In the genomic region with DNA sequence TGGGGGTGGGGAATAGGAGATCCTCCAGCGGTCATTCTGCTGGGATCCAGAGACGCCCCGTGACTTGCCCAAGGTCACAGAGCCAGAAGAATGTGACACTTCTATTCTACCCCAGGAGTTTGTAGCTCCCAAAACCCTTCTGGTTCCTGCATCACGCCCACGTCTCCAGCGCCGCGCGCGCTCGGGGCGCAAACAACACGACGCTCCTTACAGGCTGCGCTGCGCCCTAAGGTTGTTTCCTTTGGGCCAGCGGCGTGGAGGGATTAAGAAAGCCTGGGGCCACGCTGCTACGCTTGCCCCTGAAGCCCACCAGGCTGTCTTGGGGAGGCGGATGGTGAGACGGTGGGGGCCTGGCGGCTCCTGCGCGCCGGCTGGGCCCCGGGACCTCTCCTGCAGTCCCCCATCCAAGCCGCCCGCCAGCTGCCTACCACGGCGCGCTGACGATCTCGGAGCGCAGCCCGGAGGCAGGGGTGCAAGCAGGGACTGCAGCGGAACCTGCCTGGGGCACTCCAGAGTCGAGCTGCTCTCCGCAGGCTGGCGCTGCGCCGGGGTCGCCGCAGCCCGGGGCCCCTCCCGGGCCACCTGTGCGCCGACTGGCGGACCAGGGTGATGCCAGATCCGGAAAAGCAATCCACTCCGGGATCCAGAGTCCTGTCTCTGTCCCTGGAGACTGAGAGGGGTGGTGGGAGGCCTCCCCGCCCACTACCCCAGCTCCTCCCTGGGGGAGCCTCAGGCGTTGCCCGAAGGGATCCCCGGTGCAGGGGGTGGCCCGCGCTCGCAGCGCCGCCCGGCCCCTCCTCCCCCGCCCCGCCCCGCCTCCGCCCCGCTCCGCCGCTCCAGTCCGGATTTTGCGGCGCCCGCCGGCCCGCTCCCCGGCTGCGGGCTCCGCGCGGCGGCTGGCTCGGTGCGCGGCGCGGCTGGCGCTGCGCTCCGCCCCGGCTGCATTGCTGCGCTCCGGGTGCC, we compare ENCODE assay signal across 8 mouse cellular contexts. TPM values are rescaled to one million over a fixed set of nuclear protein-coding genes. Genes with fewer than 3 reads are reported as not detected.
DNase-seq lines count a peak whose midpoint lies in the region; ATAC-seq and TF ChIP-seq lines count a peak whose summit lies in the region.

Gene Unc5a, plus strand, starts transcription at position 881 of the 963 bp plus-strand sequence.

- WGBS in heart, adult 2 months: 2% methylated on average over 89 of the region's 91 CpGs
- WGBS in kidney, postnatal 0 days: 1% methylated on average over 61 of the region's 91 CpGs
- WGBS in liver, embryonic 14.5 days (ENCODE audit: insufficient replicate concordance): 2% methylated on average over 83 of the region's 91 CpGs

- DNase-seq in CH12.LX (ENCODE audit: extremely low read depth): no peak
- peak; percentile 66 for DNase-seq in adrenal gland, adult 2 months
- peak; percentile 37 for DNase-seq in embryo, embryonic 11.5 days (ENCODE audit: low read depth, low spot score)
- peak in 1 of 2 experiments; percentile 39 for DNase-seq in heart, adult 2 months
- peak; percentile 29 for DNase-seq in kidney, postnatal 0 days (ENCODE audit: low spot score)
- DNase-seq in liver, embryonic 14.5 days (ENCODE audit: low read depth in 3 of 3, low spot score in 3 of 3): no peak
- DNase-seq in retina, postnatal 7 days (ENCODE audit: low read depth, low spot score): peak; percentile 69
- no peak for DNase-seq in spleen, postnatal 4 days (ENCODE audit: low spot score in 2 of 2)

- dilution Hi-C loops in CH12.LX (cut with MboI; ENCODE audit: extremely low pct_ligation_motif_present, extremely low pct_unique_long_range_greater_than_20kb, low sequenced_read_pairs): no loop called here

- H3K27ac ChIP-seq in CH12.LX (ENCODE audit: insufficient read depth, low read depth): no peak within 1 kb of the TSS
- H3K27ac ChIP-seq in heart, adult 2 months: no peak within 1 kb of the TSS
- H3K27ac ChIP-seq in kidney, postnatal 0 days: no peak within 1 kb of the TSS
- H3K27ac ChIP-seq in liver, embryonic 14.5 days: no peak within 1 kb of the TSS

- no peaks in the 10 kb centered on the region for H3K9me3 ChIP-seq in CH12.LX (replicated peaks; ENCODE audit: low read length)
- no peaks in the 10 kb centered on the region for H3K9me3 ChIP-seq in kidney, postnatal 0 days (replicated peaks; ENCODE audit: low read length)
- H3K9me3 ChIP-seq in liver, embryonic 14.5 days (ENCODE audit: control insufficient read depth, low read length): no peaks in the 10 kb centered on the region

- peak; percentile 37; the same call in 1 of the 2 replicates for ATAC-seq in kidney, postnatal 0 days (replicated peaks; ENCODE audit: low FRiP score, low read depth)
- no peak for ATAC-seq in liver, embryonic 14.5 days (ENCODE audit: insufficient read depth)

- intact Hi-C loops in heart, adult 2 months (cut with DNase I): no loop called here

- in situ Hi-C loops in CH12.LX (cut with MboI; ENCODE audit: low pct_ligation_motif_present, low pct_unique_long_range_greater_than_20kb, low sequenced_read_pairs): no loop called here

- H3K36me3 ChIP-seq in CH12.LX (replicated peaks in 1 of 2; ENCODE audit: control insufficient read depth in 1 of 2, insufficient read depth in 1 of 2, low read length in 1 of 2): no peaks in the 10 kb centered on the region
- H3K36me3 ChIP-seq in heart, adult 2 months (ENCODE audit: control insufficient read depth, insufficient read depth, low read length): no peaks in the 10 kb centered on the region
- no peaks in the 10 kb centered on the region for H3K36me3 ChIP-seq in kidney, postnatal 0 days (ENCODE audit: insufficient read depth, low read length)
- no peaks in the 10 kb centered on the region for H3K36me3 ChIP-seq in liver, embryonic 14.5 days (replicated peaks; ENCODE audit: control insufficient read depth, insufficient read depth, low read depth)

- no peak for TF ChIP-seq RAD21 in CH12.LX (IDR thresholded peaks at IDR 0.05; ENCODE audit: low read depth, low read length)

- H3K4me2 ChIP-seq in CH12.LX (ENCODE audit: insufficient read depth, low read depth, poor library complexity, severe bottlenecking): 0 out of 2 replicates have a peak within 1 kb of the TSS, but pooled peaks have one; percentile 46
- peak within 1 kb of the TSS; percentile 96 for H3K4me2 ChIP-seq in kidney, postnatal 0 days (ENCODE audit: low read length)
- H3K4me2 ChIP-seq in liver, embryonic 14.5 days (ENCODE audit: low read depth): peak within 1 kb of the TSS; percentile 21

- no peaks in the 10 kb centered on the region for H3K4me1 ChIP-seq in CH12.LX (ENCODE audit: control insufficient read depth in 1 of 2, insufficient read depth in 2 of 2)
- H3K4me1 ChIP-seq in heart, adult 2 months (ENCODE audit: control insufficient read depth, insufficient read depth, low read length): peaks cover 1% of the 10 kb centered on the region; the same call in 1 of the 2 replicates
- H3K4me1 ChIP-seq in kidney, postnatal 0 days (replicated peaks; ENCODE audit: insufficient read depth, low read length): 0 out of 2 replicates have a peak, but pooled peaks cover 4% of the 10 kb centered on the region
- H3K4me1 ChIP-seq in liver, embryonic 14.5 days (replicated peaks; ENCODE audit: control insufficient read depth in 2 of 2, insufficient read depth in 2 of 2, low read length in 1 of 2): no peaks in the 10 kb centered on the region

- TF ChIP-seq CTCF in CH12.LX (conservative IDR thresholded peaks at IDR 0.05 in 1 of 2, IDR thresholded peaks at IDR 0.05 in 1 of 2; ENCODE audit: low read depth in 2 of 2, low read length in 2 of 2): no peak
- no peak for TF ChIP-seq CTCF in heart, adult 2 months (IDR thresholded peaks at IDR 0.05)
- no peak for TF ChIP-seq CTCF in kidney, postnatal 0 days (IDR thresholded peaks at IDR 0.05; ENCODE audit: low read depth)
- TF ChIP-seq CTCF in liver, embryonic 14.5 days (IDR thresholded peaks at IDR 0.05; ENCODE audit: low read depth): no peak

- no peak for TF ChIP-seq EP300 in CH12.LX (IDR thresholded peaks at IDR 0.05; ENCODE audit: low read length)
- no peak for TF ChIP-seq EP300 in heart, adult 2 months (IDR thresholded peaks at IDR 0.05; ENCODE audit: insufficient read depth, low read depth, low read length)
- no peak for TF ChIP-seq EP300 in liver, embryonic 14.5 days (IDR thresholded peaks at IDR 0.05; ENCODE audit: low read depth)

- no peaks in the 10 kb centered on the region for H3K79me2 ChIP-seq in CH12.LX (replicated peaks; ENCODE audit: control insufficient read depth, extremely low read depth, insufficient read depth, poor library complexity, severe bottlenecking)
- no peaks in the 10 kb centered on the region for H3K79me2 ChIP-seq in heart, adult 2 months (replicated peaks; ENCODE audit: control insufficient read depth, insufficient read depth, low read length)

- peaks cover 74% of the 10 kb centered on the region for H3K27me3 ChIP-seq in CH12.LX (replicated peaks)
- H3K27me3 ChIP-seq in heart, adult 2 months (ENCODE audit: control insufficient read depth, insufficient read depth, low read length): peaks cover 4% of the 10 kb centered on the region; the same call in 1 of the 2 replicates
- H3K27me3 ChIP-seq in kidney, postnatal 0 days (ENCODE audit: insufficient read depth, low read length): peaks cover 62% of the 10 kb centered on the region
- H3K27me3 ChIP-seq in liver, embryonic 14.5 days (ENCODE audit: control insufficient read depth, insufficient read depth, low read length): peaks cover 47% of the 10 kb centered on the region

- H3K9ac ChIP-seq in CH12.LX (ENCODE audit: insufficient read depth, low read depth): no peak within 1 kb of the TSS
- peak within 1 kb of the TSS; percentile 80 for H3K9ac ChIP-seq in heart, adult 2 months (ENCODE audit: low read depth, low read length)
- H3K9ac ChIP-seq in kidney, postnatal 0 days (ENCODE audit: low read depth, low read length): no peak within 1 kb of the TSS
- H3K9ac ChIP-seq in liver, embryonic 14.5 days (replicated peaks): no peak within 1 kb of the TSS

- no peak within 1 kb of the TSS for H3K4me3 ChIP-seq in CH12.LX (replicated peaks in 1 of 3; ENCODE audit: low read depth in 2 of 3, low read length in 2 of 3, poor library complexity in 1 of 3)
- peak within 1 kb of the TSS; percentile 58 for H3K4me3 ChIP-seq in heart, adult 2 months
- peak within 1 kb of the TSS; percentile 55 for H3K4me3 ChIP-seq in kidney, postnatal 0 days (replicated peaks; ENCODE audit: low read depth, low read length)
- H3K4me3 ChIP-seq in liver, embryonic 14.5 days (ENCODE audit: insufficient read depth in 1 of 2, low read depth in 2 of 2, low read length in 2 of 2): peak within 1 kb of the TSS; percentile 29 to 32

- TF ChIP-seq POLR2A in CH12.LX (IDR thresholded peaks at IDR 0.05; ENCODE audit: low read depth, low read length): no peak
- TF ChIP-seq POLR2A in heart, adult 2 months (IDR thresholded peaks at IDR 0.05; ENCODE audit: insufficient read depth, low read depth, low read length): no peak

TF ChIP-seq in CH12.LX, 34 proteins besides CTCF, POLR2A, EP300 and RAD21:
- no peak for TF ChIP-seq IRF4 (IDR thresholded peaks at IDR 0.05; ENCODE audit: low read depth, low read length)
- TF ChIP-seq HCFC1 (IDR thresholded peaks at IDR 0.05; ENCODE audit: low read depth, low read length): no peak
- TF ChIP-seq GABPA (IDR thresholded peaks at IDR 0.05; ENCODE audit: insufficient replicate concordance, low read depth, low read length): no peak
- TF ChIP-seq JUND (conservative IDR thresholded peaks at IDR 0.05; ENCODE audit: low read depth, low read length): no peak

RNA-seq across cellular contexts. Expression of gene Unc5a, which starts in this region (rescaled TPM):
- total RNA-seq in CH12.LX (2012; rRNA removed) (0.17 TPM in 1 of 2 replicates, not detected in the other), CH12.LX (2014; rRNA removed) (not detected in 2 replicates)
- not detected in 2 replicates for polyA plus RNA-seq in CH12.LX (2012; ENCODE audit: insufficient read length, low read depth)
- total RNA-seq in adrenal gland, adult 2 months (2021): 1 to 10 TPM; 7.2 to 9.1 TPM
- 26.5 and 27.9 TPM in 2 replicates for polyA plus RNA-seq in adrenal gland, adult 2 months (2012; rRNA removed)
- under 1 TPM; 0.57 to 0.73 TPM for total RNA-seq in heart, adult 2 months (2021)
- polyA plus RNA-seq in heart, adult 2 months (2012; rRNA removed): 0.91 and 1.2 TPM in 2 replicates
- polyA plus RNA-seq in kidney, postnatal 0 days (2015; fragmentation: Nextera tagmentation; extraction: Ambion mirVana): 1.4 and 1.5 TPM in 2 replicates
- polyA plus RNA-seq in liver, embryonic 14.5 days (2012; rRNA removed): 0.37 and 0.56 TPM in 2 replicates
- 0.43 and 0.72 TPM in 2 replicates for polyA plus RNA-seq in liver, embryonic 14.5 days (2014; fragmentation: Nextera tagmentation; extraction: Ambion mirVana)

Comparison
In these comparisons a context has a peak if more than half of its experiments do, and no peak if none do; other contexts are left out.
1. RNA of gene Unc5a (total RNA-seq): 7.2 to 9.1 TPM in adrenal gland, adult 2 months; 0.57 to 0.73 TPM in heart, adult 2 months and 0.17 TPM in CH12.LX; every median in the first group is over 4 times any median in the second.
2. RNA of gene Unc5a (polyA plus RNA-seq): 26.5 to 27.9 TPM in adrenal gland, adult 2 months; 1.4 to 1.5 TPM in kidney, postnatal 0 days, 0.91 to 1.2 TPM in heart, adult 2 months, 0.37 to 0.72 TPM in liver, embryonic 14.5 days and not detected in CH12.LX; every median in the first group is over 10 times any median in the second.
3. DNase-seq: peak in adrenal gland, adult 2 months (single experiment), embryo, embryonic 11.5 days (single experiment), kidney, postnatal 0 days (single experiment) and retina, postnatal 7 days (single experiment); none in CH12.LX (single experiment), liver, embryonic 14.5 days (0 of 3) and spleen, postnatal 4 days (0 of 2).
4. H3K4me2 ChIP-seq: peak in every context shown above with its lines; median percentile 96 in kidney, postnatal 0 days; 46 in CH12.LX; 21 in liver, embryonic 14.5 days.
5. H3K4me3 ChIP-seq: peak in heart, adult 2 months (single experiment), kidney, postnatal 0 days (single experiment) and liver, embryonic 14.5 days (2 of 2); none in CH12.LX (0 of 3).